ENCODE assay signal across 25 mouse cellular contexts in the genomic region with DNA sequence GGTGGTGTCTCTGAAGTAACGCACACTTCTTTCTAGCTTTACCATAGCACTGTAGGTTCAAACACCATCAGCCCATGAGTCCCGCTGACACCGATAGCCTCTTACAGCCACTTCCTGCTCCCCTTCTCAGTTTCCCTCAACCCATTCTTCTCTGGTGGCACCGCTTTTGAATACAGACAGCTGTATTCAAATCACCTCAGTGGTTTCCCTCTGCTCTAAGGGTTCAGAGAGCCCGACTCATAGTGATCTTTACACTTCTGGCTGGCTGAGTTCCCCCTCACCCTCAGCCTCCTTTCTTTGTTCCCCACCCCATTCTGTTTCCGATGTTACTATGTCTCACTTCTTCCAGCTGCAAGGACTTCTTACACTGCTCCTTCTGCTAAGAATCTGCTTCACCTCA. TPM values are rescaled to one million over a fixed set of nuclear protein-coding genes. Genes with fewer than 3 reads are reported as not detected.
DNase-seq lines count a peak whose midpoint lies in the region; ATAC-seq lines count a peak whose summit lies in the region.
"Had no signal": no experiment of that assay in that cellular context is flagged by ENCODE, and none has a peak within 500 bp of the region (broad histone marks: within the 10 kb centered on the region; RNA-seq: fewer than 3 reads in every experiment).

No protein-coding gene starts in this region.

- DNase-seq in heart, adult 11 months: peak; percentile 74
- DNase-seq in heart, postnatal 36 days: no peak
- peak; percentile 5 for DNase-seq in CD4-positive helper T cell, adult 2 months (ENCODE audit: low read depth, low spot score)
- no peak for DNase-seq in layer of hippocampus, postnatal 14 days (ENCODE audit: low spot score in 2 of 2)
- no peak for DNase-seq in cerebellum, postnatal 10 days
- DNase-seq in kidney, postnatal 25 days: no peak
- DNase-seq: adrenal gland, adult 8-10 months; adrenal gland, postnatal 14 days; adrenal gland, postnatal 36 days; B cell, adult 2 months; cerebellum, adult 11-12 months; cerebellum, adult 2 months; cerebellum, adult 9-10 months; cerebellum, postnatal 14 days; cerebellum, postnatal 36 days; embryo, embryonic 11 days had no signal

- intact Hi-C loops in heart, postnatal 36 days (cut with DNase I): no loop called here

- peak; percentile 48 for ATAC-seq in inflammation-experienced regulatory T-cells, adult 6 months
- ATAC-seq: activated CD4-positive, CD25-positive, alpha-beta regulatory T cell, adult 4 months; forebrain, embryonic 14.5 days; forebrain, embryonic 16.5 days; Patski had no signal

RNA-seq across cellular contexts. Expression of gene Casr, which starts 21.1 kb away (rescaled TPM):
- total RNA-seq in heart, postnatal 36 days (2021): under 1 TPM in 1 of 2 experiments, not detected in 1; 0.08 TPM
- not detected for polyA plus RNA-seq in inflammation-experienced regulatory T-cells, adult 6 months (2017; shearing (Covaris generic))
- total RNA-seq in layer of hippocampus, postnatal 14 days (2021): 10 to 100 TPM in 1 of 2 experiments, 1 to 10 TPM in 1; 9.4 to 13.6 TPM
- total RNA-seq: adrenal gland, adult 18-20 months; adrenal gland, adult 8-10 months; adrenal gland, postnatal 14 days; adrenal gland, postnatal 36 days; common myeloid progenitor, adult 5-6 weeks had no signal
- polyA plus RNA-seq: activated CD4-positive, CD25-positive, alpha-beta regulatory T cell, adult 4 months; erythroblast, embryonic 14.5 days; forebrain, embryonic 14.5 days; G1E had no signal

Comparison
In these comparisons a context has a peak if more than half of its experiments do, and no peak if none do; other contexts are left out.
1. DNase-seq: peak in heart, adult 11 months (single experiment) and CD4-positive helper T cell, adult 2 months (single experiment); none in heart, postnatal 36 days (0 of 2), layer of hippocampus, postnatal 14 days (0 of 2), cerebellum, postnatal 10 days (0 of 2) and kidney, postnatal 25 days (0 of 2).
2. RNA of gene Casr, which starts 21.1 kb away (total RNA-seq): 9.4 to 13.6 TPM in layer of hippocampus, postnatal 14 days; 0.08 TPM in heart, postnatal 36 days; every median in the first group is over 4 times any median in the second.